Mouse (Mus musculus): ENCODE results near the gene Snai3.
A peak's percentile ranks its signal among the peaks of the same experiment; 100 is the strongest.

The Snai3 gene

GRCm38 (mm10) chr8:122459990-122460389, 543 bp downstream of the Snai3 start:
- DNase-seq (ENCODE audit: low spot score in 2 of 2) = no peak

- no peak for DNase-seq (ENCODE audit: low spot score in 2 of 2)
Observed at GRCm38 (mm10) chr8:122459218-122459900, 1.2 kb downstream of the Snai3 start.

GRCm38 (mm10) chr8:122457171-122457570, 3.4 kb downstream of the Snai3 start:
- no peak for DNase-seq (ENCODE audit: low spot score in 2 of 2)

- no peak for DNase-seq (ENCODE audit: low spot score in 2 of 2)
Observed at GRCm38 (mm10) chr8:122454409-122454808, 6.1 kb downstream of the Snai3 start.

- DNase-seq (ENCODE audit: low spot score in 2 of 2) = no peak
Observed at GRCm38 (mm10) chr8:122452154-122452553, 8.4 kb downstream of the Snai3 start.

- no peak for DNase-seq (ENCODE audit: low spot score in 2 of 2)
Observed at GRCm38 (mm10) chr8:122451161-122451703, 9.3 kb downstream of the Snai3 start.

GRCm38 (mm10) chr8:122445203-122445602, 15.3 kb downstream of the Snai3 start:
- DNase-seq (ENCODE audit: low spot score in 2 of 2) = peak in 1 of 2 experiments; percentile 22

- DNase-seq (ENCODE audit: low spot score in 2 of 2) = peak; percentile 90 to 93
Observed at GRCm38 (mm10) chr8:122444058-122444748, 16.3 kb downstream of the Snai3 start.

- DNase-seq (ENCODE audit: low spot score in 2 of 2) = peak; percentile 100
Observed at GRCm38 (mm10) chr8:122443262-122444006, 17.1 kb downstream of the Snai3 start, which contains the start of gene Mvd. Gene Mvd (minus strand): TSS chr8:122443422.

GRCm38 (mm10) chr8:122442781-122443180, 17.8 kb downstream of the Snai3 start:
- DNase-seq (ENCODE audit: low spot score in 2 of 2) = no peak

- DNase-seq (ENCODE audit: low spot score in 2 of 2) = no peak
Observed at GRCm38 (mm10) chr8:122442356-122442755, 18.2 kb downstream of the Snai3 start.

GRCm38 (mm10) chr8:122441326-122441725, 19.2 kb downstream of the Snai3 start:
- peak in 1 of 2 experiments; percentile 20 for DNase-seq (ENCODE audit: low spot score in 2 of 2)

GRCm38 (mm10) chr8:122439336-122439735, 21.2 kb downstream of the Snai3 start:
- DNase-seq (ENCODE audit: low spot score in 2 of 2) = no peak

GRCm38 (mm10) chr8:122437708-122438331, 22.7 kb downstream of the Snai3 start:
- DNase-seq (ENCODE audit: low spot score in 2 of 2) = no peak

- no peak for DNase-seq (ENCODE audit: low spot score in 2 of 2)
Observed at GRCm38 (mm10) chr8:122436586-122437125, 23.9 kb downstream of the Snai3 start.

GRCm38 (mm10) chr8:122436146-122436545, 24.4 kb downstream of the Snai3 start:
- DNase-seq (ENCODE audit: low spot score in 2 of 2) = no peak

GRCm38 (mm10) chr8:122435375-122435774, 25.2 kb downstream of the Snai3 start:
- DNase-seq (ENCODE audit: low spot score in 2 of 2) = no peak

- no peak for DNase-seq (ENCODE audit: low spot score in 2 of 2)
Observed at GRCm38 (mm10) chr8:122433269-122433905, 27.1 kb downstream of the Snai3 start.

GRCm38 (mm10) chr8:122432443-122433268, 27.9 kb downstream of the Snai3 start, which contains the start of gene Cyba:
Gene Cyba (minus strand): TSS chr8:122432930.
- DNase-seq (ENCODE audit: low spot score in 2 of 2) = no peak
